Mouse (Mus musculus) kidney, postnatal 0 days (tissue): ENCODE measurements around the gene Sec14l2. TPM values are rescaled to one million over a fixed set of nuclear protein-coding genes. Genes with fewer than 3 reads are reported as not detected.
A peak's percentile ranks its signal among the peaks of the same experiment; 100 is the strongest.

Experiments used
- ATAC-seq: fragments of 200-750 bp; cut with Nextera tagmentation; replicated peaks from 2 replicates; pipeline ENCODE4 v1.8.0; 2017; ENCODE audit warnings: low read depth, moderate number of reproducible peaks, moderate TSS enrichment, moderate library complexity; ENCODE audit not compliant: low FRiP score
- DNase-seq: peaks from one replicate; pipeline ENCODE4 v3.0.0-alpha.2; 2016; ENCODE audit warnings: low spot score
- H3K27ac ChIP-seq: fragments of 300-500 bp; sonication (generic); 2 replicates; pipeline ENCODE4 v1.5.1; 2014; ENCODE audit warnings: mild to moderate bottlenecking
- H3K27me3 ChIP-seq: fragments of 300-500 bp; sonication (generic); 2 replicates; pipeline ENCODE4 v1.6.1; 2014; ENCODE audit warnings: low read length, mixed read lengths; ENCODE audit not compliant: insufficient read depth
- H3K36me3 ChIP-seq: fragments of 300-500 bp; sonication (generic); 2 replicates; pipeline ENCODE4 v1.6.1; 2014; ENCODE audit warnings: low read length, mixed read lengths; ENCODE audit not compliant: insufficient read depth
- H3K4me1 ChIP-seq: fragments of 300-500 bp; sonication (generic); replicated peaks from 2 replicates; pipeline ENCODE4 v1.6.1; 2014; ENCODE audit warnings: antibody characterized with exemption, low read length, mixed read lengths; ENCODE audit not compliant: insufficient read depth
- H3K4me2 ChIP-seq: fragments of 300-500 bp; sonication (generic); 2 replicates; pipeline ENCODE4 v1.6.1; 2014; ENCODE audit warnings: mild to moderate bottlenecking, low read length, moderate library complexity, mixed read lengths
- H3K4me3 ChIP-seq: fragments of 300-500 bp; sonication (generic); replicated peaks from 2 replicates; pipeline ENCODE4 v1.5.1; 2014; ENCODE audit warnings: low read depth, low read length
- H3K9ac ChIP-seq: fragments of 300-500 bp; sonication (generic); 2 replicates; pipeline ENCODE4 v1.6.1; 2014; ENCODE audit warnings: low read depth, low read length
- H3K9me3 ChIP-seq: fragments of 300-500 bp; sonication (generic); replicated peaks from 2 replicates; pipeline ENCODE4 v1.6.1; 2016; ENCODE audit warnings: low read length, inconsistent platforms, mixed read lengths
- CTCF ChIP-seq: IDR thresholded peaks from 2 replicates; pipeline ENCODE4 v1.5.1; 2016; ENCODE audit warnings: antibody characterized with exemption, low read depth, mild to moderate bottlenecking, moderate library complexity
- WGBS: fragments of 180-500 bp; shearing (Covaris S2); extraction: QIAGEN DNeasy Blood & Tissue Kit; methylation state at CpG from one replicate; pipeline ENCODE4 v1.1.7; 2014; 5-methylcytosine and 5-hydroxymethylcytosine counted together
- polyA plus RNA-seq: library from polyadenylated mRNA; unstranded; fragments of >200 nt; fragmentation: Nextera tagmentation; extraction: Ambion mirVana; gene quantifications from 2 replicates; pipeline ENCODE4 v1.2.1, GENCODE M21; 2015

The Sec14l2 gene
- polyA plus RNA-seq, 1 experiment from 2014 or later, result 1.3 TPM

GRCm38 (mm10) chr11:4086246-4086645, 37.0 kb downstream of the Sec14l2 start:
- Histone ChIP-seq H3K4me3 (no peak overlapping the region), H3K4me2 (no peak overlapping the region), H3K27me3 (no peaks in the 10 kb centered on the region), H3K4me1 (no peaks in the 10 kb centered on the region), H3K27ac (no peak overlapping the region), H3K36me3 (no peaks in the 10 kb centered on the region), H3K9me3 (no peaks in the 10 kb centered on the region), H3K9ac (no peak overlapping the region)
- 63% methylated on average over 1 of the region's 1 CpGs for WGBS
- ATAC-seq (no peak), DNase-seq (no peak)
- no peak for TF ChIP-seq CTCF

- Histone ChIP-seq H3K4me3 (no peak overlapping the region), H3K27ac (no peak overlapping the region), H3K9me3 (no peaks in the 10 kb centered on the region), H3K4me2 (no peak overlapping the region), H3K4me1 (no peaks in the 10 kb centered on the region), H3K9ac (no peak overlapping the region), H3K27me3 (no peaks in the 10 kb centered on the region), H3K36me3 (no peaks in the 10 kb centered on the region)
- ATAC-seq, result no peak
- 36% methylated on average over 5 of the region's 5 CpGs for WGBS
- peak; percentile 89 for TF ChIP-seq CTCF
- DNase-seq, result peak; percentile 86
Observed at GRCm38 (mm10) chr11:4083316-4084078, 39.7 kb downstream of the Sec14l2 start.

GRCm38 (mm10) chr11:4080219-4080618, 43.0 kb downstream of the Sec14l2 start:
- no peaks in the 10 kb centered on the region for H3K9me3 ChIP-seq
- H3K36me3 ChIP-seq, result no peaks in the 10 kb centered on the region
- H3K4me2 ChIP-seq, result no peak overlapping the region
- no peaks in the 10 kb centered on the region for H3K27me3 ChIP-seq
- H3K27ac ChIP-seq, result no peak overlapping the region
- DNase-seq (peak; percentile 52), ATAC-seq (no peak)
- 13% methylated on average over 4 of the region's 4 CpGs for WGBS
- H3K4me3 ChIP-seq, result no peak overlapping the region
- peak; percentile 87 for TF ChIP-seq CTCF
- no peak overlapping the region for H3K9ac ChIP-seq
- no peaks in the 10 kb centered on the region for H3K4me1 ChIP-seq

GRCm38 (mm10) chr11:4078267-4078933, 44.8 kb downstream of the Sec14l2 start:
- TF ChIP-seq CTCF, result no peak
- WGBS, result 79% methylated on average over 7 of the region's 7 CpGs
- no peak for ATAC-seq

GRCm38 (mm10) chr11:4076633-4077032, 46.6 kb downstream of the Sec14l2 start:
- Histone ChIP-seq H3K9ac (no peak overlapping the region), H3K36me3 (no peaks in the 10 kb centered on the region), H3K27ac (no peak overlapping the region), H3K27me3 (no peaks in the 10 kb centered on the region), H3K9me3 (no peaks in the 10 kb centered on the region), H3K4me2 (no peak overlapping the region), H3K4me3 (no peak overlapping the region), H3K4me1 (no peaks in the 10 kb centered on the region)
- DNase-seq, result peak; percentile 83
- WGBS, result 12% methylated on average over 8 of the region's 8 CpGs
- no peak for TF ChIP-seq CTCF
- no peak for ATAC-seq

More at GRCm38 (mm10) chr11:4078267-4078933, 44.8 kb downstream of the Sec14l2 start:
- DNase-seq, result no peak
- no peaks in the 10 kb centered on the region for H3K4me1 ChIP-seq
- H3K9me3 ChIP-seq, result no peaks in the 10 kb centered on the region
- H3K27ac ChIP-seq, result no peak overlapping the region
- H3K4me2 ChIP-seq, result no peak overlapping the region
- H3K36me3 ChIP-seq, result no peaks in the 10 kb centered on the region
- no peaks in the 10 kb centered on the region for H3K27me3 ChIP-seq
- no peak overlapping the region for H3K4me3 ChIP-seq
- H3K9ac ChIP-seq, result no peak overlapping the region

- no peak overlapping the region for H3K9ac ChIP-seq
- TF ChIP-seq CTCF, result no peak
Observed at GRCm38 (mm10) chr11:4069664-4070063, 53.6 kb downstream of the Sec14l2 start.

More at GRCm38 (mm10) chr11:4069664-4070063, 53.6 kb downstream of the Sec14l2 start:
- Histone ChIP-seq H3K27me3 (no peaks in the 10 kb centered on the region), H3K36me3 (no peaks in the 10 kb centered on the region), H3K9me3 (no peaks in the 10 kb centered on the region), H3K27ac (no peak overlapping the region), H3K4me1 (no peaks in the 10 kb centered on the region), H3K4me2 (no peak overlapping the region), H3K4me3 (no peak overlapping the region)
- ATAC-seq (no peak), DNase-seq (no peak)
- 82% methylated on average over 1 of the region's 1 CpGs for WGBS
